Mouse (Mus musculus) adipocyte (in vitro differentiated cells): ENCODE measurements at regions not wholly inside any gene's neighbourhood (a gene's known extent, or its start where the extent isn't known, plus 50 kb on each side); places are given as distances from the start of the nearest gene placed in this dataset.

Experiments used
- DNase-seq: peaks from one replicate; pipeline ENCODE4 v3.0.0-alpha.2; 2016; ENCODE audit warnings: low spot score

GRCm38 (mm10) chr4:152729421-152729820, 251.8 kb upstream of the Kcnab2 start:
- DNase-seq: no peak

GRCm38 (mm10) chr4:152725881-152726280, 248.2 kb upstream of the Kcnab2 start:
- no peak for DNase-seq

- DNase-seq: no peak
Observed at GRCm38 (mm10) chr4:152725423-152725822, 247.8 kb upstream of the Kcnab2 start.

- DNase-seq: no peak
Observed at GRCm38 (mm10) chr4:152724741-152725140, 247.1 kb upstream of the Kcnab2 start.

GRCm38 (mm10) chr4:152724026-152724425, 246.4 kb upstream of the Kcnab2 start:
- DNase-seq: no peak

DNA sequence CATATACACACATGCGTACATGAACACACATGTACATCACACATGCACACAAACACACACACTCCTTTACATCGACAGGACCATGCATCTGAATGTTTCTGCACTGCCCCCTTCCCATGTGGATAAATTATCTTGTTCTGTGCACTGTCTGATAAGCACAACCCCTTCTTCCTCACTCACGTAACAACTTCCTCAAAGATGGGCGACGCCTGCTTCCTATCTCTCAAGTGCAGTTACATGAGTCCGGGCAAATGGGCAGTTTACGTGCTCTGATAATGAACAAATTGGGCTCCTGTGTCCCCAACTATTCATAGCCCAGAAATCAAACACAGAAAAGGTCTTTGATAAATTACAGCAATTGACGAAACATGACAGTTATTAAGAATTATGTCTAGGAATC, 242.9 kb upstream of the Kcnab2 start:
- no peak for DNase-seq

GRCm38 (mm10) chr4:152719416-152720127, 241.9 kb upstream of the Kcnab2 start:
- no peak for DNase-seq

- no peak for DNase-seq
Observed at GRCm38 (mm10) chr4:152710339-152710738, 232.7 kb upstream of the Kcnab2 start.

GRCm38 (mm10) chr4:152700217-152700616, 222.5 kb upstream of the Kcnab2 start:
- DNase-seq: no peak

DNA sequence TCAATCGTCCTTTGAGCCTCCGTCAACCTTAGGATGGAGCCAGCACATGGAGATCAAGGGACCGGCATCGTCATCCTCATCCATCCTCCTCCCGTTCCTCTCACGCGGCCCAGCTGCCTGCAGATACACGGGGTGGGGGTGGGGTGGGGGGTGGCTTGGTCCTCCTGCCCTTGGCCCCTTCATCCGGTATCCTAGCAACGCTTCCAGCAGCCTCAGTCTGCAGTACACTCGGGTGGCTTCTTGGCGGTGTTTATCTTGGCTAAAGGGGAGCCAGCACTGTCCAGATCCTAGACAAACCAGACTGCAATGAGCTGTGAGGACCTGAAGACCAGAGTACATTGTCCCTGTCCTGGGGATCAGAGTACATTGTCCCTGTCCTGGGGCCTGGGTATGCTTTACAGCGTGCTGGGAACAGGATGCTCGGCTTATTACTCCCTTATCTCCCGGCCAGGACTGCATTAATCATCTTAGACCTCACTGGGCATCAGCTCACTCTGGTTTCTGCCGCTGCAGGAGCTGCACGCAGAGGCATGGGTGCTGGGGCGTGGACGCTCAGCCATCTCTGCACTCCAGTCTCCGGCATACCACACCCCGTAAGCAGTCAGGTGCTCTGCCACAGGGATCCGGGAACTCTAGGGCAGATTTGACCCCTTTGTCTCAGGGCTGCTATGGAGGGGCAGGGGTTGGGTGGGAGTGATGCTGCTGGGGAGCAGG, 219.7 kb upstream of the Kcnab2 start:
- DNase-seq: no peak

DNA sequence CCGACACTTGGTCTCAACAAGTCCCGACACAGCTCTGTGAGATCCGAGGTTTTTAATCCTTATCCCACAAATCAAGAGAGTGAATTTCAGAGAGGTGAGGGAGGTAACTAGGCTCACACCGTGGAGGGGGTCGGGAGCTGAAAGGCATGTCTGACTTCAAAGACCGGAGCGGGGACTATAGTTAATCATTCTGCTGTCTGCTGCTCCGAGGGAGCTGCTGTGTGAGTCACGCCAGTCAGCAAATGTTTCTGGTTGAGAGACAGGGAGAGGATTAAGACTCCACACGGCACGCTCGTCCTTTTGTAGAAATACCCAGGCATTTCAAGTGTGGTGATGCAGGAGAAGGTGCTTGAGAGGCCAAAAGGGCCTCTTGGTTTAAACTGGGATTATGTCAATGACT, 214.1 kb upstream of the Kcnab2 start:
- no peak for DNase-seq

DNA sequence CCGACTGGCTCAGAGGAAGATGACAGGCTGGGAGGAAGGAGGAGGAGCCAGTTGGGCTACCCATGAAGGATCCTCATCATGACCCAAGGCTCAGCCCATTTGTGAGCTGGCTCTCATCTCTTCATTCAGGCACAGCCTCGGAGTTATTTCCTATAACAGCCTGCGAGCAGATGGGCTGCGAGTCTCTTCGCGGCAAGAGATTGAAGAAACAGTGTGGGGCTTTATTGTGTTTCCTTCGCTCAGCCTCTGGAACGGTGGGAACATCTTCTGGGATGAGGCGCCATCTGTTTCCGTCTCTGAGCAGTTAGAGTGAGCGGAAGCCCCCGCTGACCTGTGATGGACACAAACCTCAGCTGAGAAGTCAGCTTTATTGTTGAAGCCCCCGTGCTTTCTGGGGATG, 213.6 kb upstream of the Kcnab2 start:
- no peak for DNase-seq

DNA sequence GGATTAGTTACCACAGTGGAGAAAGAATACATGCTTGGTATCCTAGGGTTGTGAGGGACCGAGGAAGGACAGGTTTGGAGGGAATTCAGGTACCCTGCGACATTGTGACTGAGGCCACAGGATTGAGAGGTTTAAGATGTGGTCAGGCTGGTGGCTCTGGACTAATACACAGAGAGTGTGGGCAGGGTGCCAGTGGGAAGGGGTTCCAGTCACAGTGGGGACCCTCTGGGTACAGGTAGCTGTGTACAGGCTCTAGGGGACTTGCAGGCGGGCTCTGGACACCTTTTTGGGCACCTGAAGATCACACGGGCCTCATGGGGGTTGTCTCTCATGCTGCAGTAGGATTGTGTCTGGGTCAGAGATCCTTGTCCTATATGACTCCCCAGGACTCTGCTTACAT, 213.1 kb upstream of the Kcnab2 start:
- DNase-seq: no peak

DNA sequence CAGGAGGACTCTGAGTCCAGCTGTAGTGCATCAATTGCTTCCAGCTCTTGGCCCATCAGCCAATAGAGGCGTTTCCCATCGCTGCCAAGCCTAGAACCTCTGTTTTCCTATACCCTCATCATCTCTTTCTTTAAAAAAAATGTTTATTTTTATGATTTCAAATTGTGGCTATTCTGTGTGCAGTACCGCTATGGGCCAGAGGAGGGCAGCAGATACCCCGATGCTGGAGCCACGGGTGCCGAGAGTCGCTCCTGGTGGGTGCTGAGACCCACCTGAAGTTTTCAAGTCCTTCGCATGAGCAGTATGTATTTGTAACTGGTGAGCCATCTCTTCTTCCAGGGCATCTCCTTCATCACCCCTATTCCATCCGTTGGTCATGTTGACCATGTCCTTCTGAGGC, 212.2 kb upstream of the Kcnab2 start:
- no peak for DNase-seq

GRCm38 (mm10) chr4:152686509-152687081, 208.9 kb upstream of the Kcnab2 start:
- DNase-seq: no peak

- no peak for DNase-seq
Observed at GRCm38 (mm10) chr4:152674140-152674539, 196.5 kb upstream of the Kcnab2 start.

DNA sequence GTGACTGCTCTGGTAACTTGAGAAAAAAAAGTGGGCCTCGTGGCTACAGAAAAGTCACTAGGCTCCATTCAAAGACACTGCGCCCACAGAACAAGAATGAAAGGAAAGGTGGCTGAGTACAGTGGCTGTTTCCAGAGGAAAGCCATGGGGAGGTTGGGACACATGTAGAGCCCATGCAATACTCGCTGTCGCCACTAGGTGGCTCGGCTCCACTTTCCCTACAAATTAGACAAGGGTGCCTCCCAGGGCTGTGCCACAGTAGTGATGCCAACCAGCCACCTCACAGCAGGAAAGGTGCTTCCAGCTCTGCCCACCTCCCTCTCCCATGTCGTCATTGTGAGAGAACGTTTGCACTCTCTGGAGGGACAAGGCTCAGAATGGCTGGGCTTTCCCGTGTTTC, 185.8 kb upstream of the Kcnab2 start:
- DNase-seq: no peak

- no peak for DNase-seq
Observed at GRCm38 (mm10) chr4:152663069-152663468, 185.4 kb upstream of the Kcnab2 start.

- no peak for DNase-seq
Observed at GRCm38 (mm10) chr4:152662439-152662838, 184.8 kb upstream of the Kcnab2 start.

- DNase-seq: no peak
Observed at GRCm38 (mm10) chr4:152650198-152650597, 172.5 kb upstream of the Kcnab2 start.

DNA sequence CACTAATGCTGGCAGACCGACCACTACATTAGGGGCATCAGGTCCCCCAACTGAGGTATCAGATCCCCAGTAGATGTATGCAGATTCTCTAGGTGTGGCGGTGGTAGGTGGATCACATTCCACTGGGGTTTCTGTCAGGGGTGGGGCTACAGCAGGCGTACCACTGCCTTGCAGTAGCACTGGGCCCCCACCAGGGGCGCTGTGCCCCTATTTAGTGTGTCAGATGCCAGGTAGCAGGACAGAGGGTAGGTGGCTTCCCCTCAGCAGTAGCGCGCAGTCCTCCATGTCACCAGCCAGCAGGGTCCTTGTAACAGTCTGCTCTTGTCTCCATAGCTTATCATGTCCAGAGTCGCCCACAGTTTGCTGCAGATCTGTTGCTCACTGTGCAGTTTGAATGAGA, 169.9 kb upstream of the Kcnab2 start:
- no peak for DNase-seq

GRCm38 (mm10) chr4:152647084-152647483, 169.4 kb upstream of the Kcnab2 start:
- DNase-seq: no peak

- DNase-seq: no peak
Observed at GRCm38 (mm10) chr4:152637088-152637487, 159.4 kb upstream of the Kcnab2 start.
